Mouse (Mus musculus) CH12.LX (cell line): ENCODE measurements around the gene Tomm40l. TPM values are rescaled to one million over a fixed set of nuclear protein-coding genes. Genes with fewer than 3 reads are reported as not detected.

Source experiments
- DNase-seq: peaks from one replicate; pipeline ENCODE4 v3.0.0-alpha.2; 2013; ENCODE audit errors: extremely low read depth
- H3K27ac ChIP-seq: 2 replicates; pipeline ENCODE4 v1.5.1; 2012; ENCODE audit warnings: low read depth, mild to moderate bottlenecking, control low read depth, moderate library complexity; ENCODE audit not compliant: insufficient read depth
- H3K27me3 ChIP-seq: replicated peaks from 2 replicates; pipeline ENCODE3; 2012; ENCODE audit warnings: inconsistent platforms
- H3K36me3 ChIP-seq, 2 experiments: replicated peaks in 1 of 2; 2 replicates each; pipeline versions ENCODE3 to v1.6.1; 2012; ENCODE audit warnings: inconsistent platforms in 1 of 2, low read length in 1 of 2, mild to moderate bottlenecking in 1 of 2, mixed read lengths in 1 of 2, moderate library complexity in 1 of 2; ENCODE audit not compliant: control insufficient read depth in 1 of 2, insufficient read depth in 1 of 2
- H3K4me1 ChIP-seq, 2 experiments: 2 replicates each; pipeline ENCODE4 v1.6.1; 2012; ENCODE audit warnings: inconsistent platforms in 1 of 2, moderate library complexity in 1 of 2; ENCODE audit not compliant: insufficient read depth in 2 of 2, control insufficient read depth in 1 of 2
- H3K4me2 ChIP-seq: 2 replicates; pipeline ENCODE4 v1.6.1; 2012; ENCODE audit warnings: low read depth, mild to moderate bottlenecking, control low read depth; ENCODE audit not compliant: poor library complexity, insufficient read depth, severe bottlenecking
- H3K4me3 ChIP-seq, 3 experiments: fragments of 150-350 bp in 1 of 3; sonication (generic) in 1 of 3; replicated peaks in 1 of 3; 2 replicates each; pipeline versions ENCODE3 to v1.5.1; 2011 to 2012; ENCODE audit warnings: low read depth in 2 of 3, low read length in 2 of 3, mild to moderate bottlenecking in 2 of 3, moderate library complexity in 2 of 3, control low read depth in 1 of 3, improper control_type of control experiment in 1 of 3, inconsistent platforms in 1 of 3, mixed read lengths in 1 of 3; ENCODE audit not compliant: poor library complexity in 1 of 3
- H3K79me2 ChIP-seq: replicated peaks from 2 replicates; pipeline ENCODE4 v1.6.1; 2012; ENCODE audit warnings: mild to moderate bottlenecking, moderate library complexity; ENCODE audit not compliant: control insufficient read depth, poor library complexity, insufficient read depth, severe bottlenecking; ENCODE audit errors: extremely low read depth
- H3K9ac ChIP-seq: 2 replicates; pipeline ENCODE4 v1.6.1; 2012; ENCODE audit warnings: low read depth, mild to moderate bottlenecking, control low read depth, moderate library complexity; ENCODE audit not compliant: insufficient read depth
- H3K9me3 ChIP-seq: replicated peaks from 2 replicates; pipeline ENCODE3; 2012; ENCODE audit warnings: low read length, inconsistent platforms, mixed read lengths
- CTCF ChIP-seq, 2 experiments: IDR thresholded peaks in 1 of 2; conservative IDR thresholded peaks in 1 of 2; 2 replicates each; pipeline ENCODE4 v1.5.1; 2011 to 2012; ENCODE audit warnings: low read depth in 2 of 2, low read length in 2 of 2, improper control_type of control experiment in 1 of 2, inconsistent platforms in 1 of 2, mild to moderate bottlenecking in 1 of 2, moderate library complexity in 1 of 2
- JUND ChIP-seq: conservative IDR thresholded peaks from 2 replicates; pipeline ENCODE4 v1.6.1; 2011; ENCODE audit warnings: low read depth, low read length, improper control_type of control experiment
- KAT2A ChIP-seq: IDR thresholded peaks from 2 replicates; pipeline ENCODE4 v1.6.1; 2012; ENCODE audit warnings: low read length, improper control_type of control experiment, inconsistent platforms; ENCODE audit not compliant: insufficient replicate concordance
- MAFK ChIP-seq: IDR thresholded peaks from 2 replicates; pipeline ENCODE4 v1.6.1; 2011; ENCODE audit warnings: low read length, improper control_type of control experiment; ENCODE audit not compliant: insufficient replicate concordance
- MAZ ChIP-seq: IDR thresholded peaks from 2 replicates; pipeline ENCODE4 v1.6.1; 2012; ENCODE audit warnings: low read depth, mild to moderate bottlenecking, inconsistent platforms, low read length, improper control_type of control experiment, moderate library complexity
- MEF2A ChIP-seq: IDR thresholded peaks from 2 replicates; pipeline ENCODE4 v1.6.1; 2014; ENCODE audit warnings: low read depth, mild to moderate bottlenecking, inconsistent platforms, low read length, improper control_type of control experiment, borderline replicate concordance
- MXI1 ChIP-seq: IDR thresholded peaks from 2 replicates; pipeline ENCODE4 v1.6.1; 2011; ENCODE audit warnings: mild to moderate bottlenecking, low read depth, low read length, improper control_type of control experiment
- NRF1 ChIP-seq: IDR thresholded peaks from 2 replicates; pipeline ENCODE4 v1.6.1; 2014; ENCODE audit warnings: low read depth, mild to moderate bottlenecking, inconsistent platforms, low read length, improper control_type of control experiment, moderate library complexity
- PAX5 ChIP-seq: IDR thresholded peaks from 2 replicates; pipeline ENCODE4 v1.6.1; 2012; ENCODE audit warnings: low read length, inconsistent platforms, mixed read lengths
- SMC3 ChIP-seq: IDR thresholded peaks from 2 replicates; pipeline ENCODE4 v1.6.1; 2011; ENCODE audit warnings: low read depth, low read length, improper control_type of control experiment
- TBP ChIP-seq: conservative IDR thresholded peaks from 2 replicates; pipeline ENCODE4 v1.6.1; 2011; ENCODE audit warnings: low read depth, low read length, improper control_type of control experiment
- UBTF ChIP-seq: IDR thresholded peaks from 2 replicates; pipeline ENCODE4 v1.6.1; 2012; ENCODE audit warnings: low read depth, mild to moderate bottlenecking, inconsistent platforms, low read length, improper control_type of control experiment, moderate library complexity
- ZNF384 ChIP-seq: IDR thresholded peaks from 2 replicates; pipeline ENCODE4 v1.6.1; 2012; ENCODE audit warnings: low read depth, low read length, improper control_type of control experiment, inconsistent platforms
- dilution Hi-C: fragments of 300-500 bp; cut with MboI; formaldehyde crosslinking; loops from 2 replicates; pipeline ENCODE4 v1.14.3; 2020; ENCODE audit warnings: low sequenced_read_pairs; ENCODE audit not compliant: extremely low pct_unique_long_range_greater_than_20kb, extremely low pct_ligation_motif_present
- in situ Hi-C: fragments of 300-500 bp; cut with MboI; formaldehyde crosslinking; loops from 3 replicates; pipeline ENCODE4 v1.14.3; 2019; ENCODE audit warnings: low sequenced_read_pairs, low pct_ligation_motif_present, low pct_unique_long_range_greater_than_20kb, mixed read lengths
- polyA plus RNA-seq: library from polyadenylated mRNA; unstranded; fragments of >175 nt; gene quantifications from 2 replicates; pipeline ENCODE4 v1.2.1, GENCODE M21; 2012; ENCODE audit warnings: low read depth; ENCODE audit not compliant: insufficient read length
- total RNA-seq, 2 experiments: library from RNA; depleted of rRNA; stranded (reverse); fragments of 300-350 nt in 1 of 2; fragments of >200 nt in 1 of 2; gene quantifications; 2 replicates each; pipeline ENCODE4 v1.2.3; 2012 to 2014

Tomm40l gene
- total and polyA plus RNA-seq, 3 experiments, result 24.7 to 37.1 (median 36.0) TPM

DNA sequence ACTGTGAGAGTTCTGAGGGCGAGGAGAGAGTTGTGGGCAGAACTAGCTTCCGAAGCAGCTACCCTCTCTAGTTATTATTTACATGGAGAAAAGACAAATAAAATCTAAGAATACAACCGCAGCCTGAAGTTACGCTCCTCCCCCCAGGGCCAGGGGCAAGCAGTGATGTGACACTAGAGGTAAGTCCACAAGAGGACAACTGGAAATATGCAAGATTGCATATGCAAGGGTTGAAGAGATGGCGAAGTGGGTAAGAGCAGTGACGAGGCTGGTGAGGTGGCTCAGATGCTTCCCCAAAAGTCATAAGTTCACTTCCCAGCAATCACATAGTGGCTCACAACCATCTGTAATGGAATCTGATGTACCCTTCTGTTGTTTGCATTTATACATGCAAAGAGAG is 854 bp upstream of the Tomm40l start:
- H3K9ac ChIP-seq, result peak overlapping the region; percentile 73
- H3K4me3 ChIP-seq, result peak overlapping the region in 2 of 3 experiments; percentile 39 to 67
- no peak for DNase-seq
- H3K27me3 ChIP-seq, result no peaks in the 10 kb centered on the region
- in situ Hi-C loops (loop anchor here (5.0 to 10.0 kb wide), 2 partner anchors 111 to 328 kb away; partner anchors contain the start of gene Cfap126), dilution Hi-C loops (no loop called here)
- no peaks in the 10 kb centered on the region for H3K79me2 ChIP-seq
- H3K9me3 ChIP-seq, result no peaks in the 10 kb centered on the region
- TF ChIP-seq MAFK (no peak), SMC3 (no peak), MAZ (no peak), ZNF384 (no peak), NRF1 (no peak), TBP (no peak), PAX5 (no peak), MXI1 (no peak), MEF2A (no peak), CTCF (conservative IDR thresholded peaks at IDR 0.05 in 1 of 2, IDR thresholded peaks at IDR 0.05 in 1 of 2; ENCODE audit: low read depth in 2 of 2, low read length in 2 of 2) (no peak)
- H3K36me3 ChIP-seq, result peaks cover 20 to 26% of the 10 kb centered on the region in 2 experiments
- H3K4me1 ChIP-seq, result peaks cover 7 to 28% of the 10 kb centered on the region in 2 experiments; a peak in 3 of 4 replicates
- peak overlapping the region; percentile 61 for H3K4me2 ChIP-seq
- no peak overlapping the region for H3K27ac ChIP-seq

GRCm38 (mm10) chr1:171221281-171222193 is 777 bp downstream of the Tomm40l start:
- Histone ChIP-seq H3K27me3 (no peaks in the 10 kb centered on the region), H3K9me3 (no peaks in the 10 kb centered on the region), H3K79me2 (no peaks in the 10 kb centered on the region), H3K9ac (peak overlapping the region; percentile 80), H3K27ac (no peak overlapping the region), H3K36me3 (peaks cover 20 to 34% of the 10 kb centered on the region in 2 experiments), H3K4me1 (peaks cover 7 to 27% of the 10 kb centered on the region in 2 experiments; a peak in 3 of 4 replicates), H3K4me2 (peak overlapping the region; percentile 93), H3K4me3 (peak overlapping the region; percentile 67 to 89 (median 69))
- dilution Hi-C loops (no loop called here), in situ Hi-C loops (loop anchor here (5.0 to 10.0 kb wide), 2 partner anchors 109 to 327 kb away; partner anchors contain the start of gene Cfap126)
- no peak for DNase-seq
- TF ChIP-seq KAT2A, result no peak
- TF ChIP-seq JUND, result no peak
- TF ChIP-seq UBTF, result no peak
